Mouse (Mus musculus) inflammation-experienced regulatory T-cells, adult 16 weeks (primary cell): ENCODE results near the gene Slc16a1. TPM values are rescaled to one million over a fixed set of nuclear protein-coding genes. Genes with fewer than 3 reads are reported as not detected.

Experiments used
- polyA plus RNA-seq: library from polyadenylated mRNA; unstranded; fragments of 100-300 nt; shearing (Covaris generic); gene quantifications from one replicate; pipeline ENCODE4 v1.2.1, GENCODE M21; 2017

Slc16a1 gene
- polyA plus RNA-seq, result 24.2 TPM

DNA sequence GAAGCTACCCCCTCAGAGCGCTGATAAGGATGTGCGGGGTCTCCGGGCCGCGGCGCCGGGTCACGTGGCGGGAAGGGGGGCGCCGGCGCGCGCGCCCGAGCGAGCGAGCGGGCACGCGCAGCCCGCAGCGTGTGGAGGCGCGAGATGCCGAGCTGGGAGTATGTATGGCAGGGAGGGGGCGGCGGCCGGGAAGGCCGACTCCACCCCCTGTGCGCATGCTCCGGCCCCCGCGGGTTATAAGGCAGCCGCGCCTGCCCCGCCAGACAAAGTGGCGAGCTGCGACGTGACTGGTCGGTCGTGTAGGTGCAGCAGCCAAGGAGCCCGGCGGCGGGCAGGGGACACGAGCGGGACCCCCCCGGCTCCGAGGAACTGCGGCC lies at the start of gene Slc16a1:
Gene Slc16a1, plus strand, starts transcription at position 266 of the 377 bp plus-strand sequence.

Other genes with a start within 250 kb of the Slc16a1 start
- gene Lrig2, start 126.8 kb upstream of the Slc16a1 start, polyA plus RNA-seq, result 10.4 TPM
- 70.4 TPM for gene Ppm1j, start 142.4 kb downstream of the Slc16a1 start, polyA plus RNA-seq
- gene Fam19a3, start 143.2 kb downstream of the Slc16a1 start, polyA plus RNA-seq, result 3.2 TPM
- 15.0 TPM for gene Rhoc, start 149.7 kb downstream of the Slc16a1 start, polyA plus RNA-seq
- gene Mov10, start 179.9 kb downstream of the Slc16a1 start, polyA plus RNA-seq, result 52.7 TPM
- 51.9 TPM for gene St7l, start 225.3 kb downstream of the Slc16a1 start, polyA plus RNA-seq
- gene Capza1, start 225.8 kb downstream of the Slc16a1 start, polyA plus RNA-seq, result 582 TPM